Mouse (Mus musculus) intestine, embryonic 16.5 days (tissue): Measurements from ENCODE around the gene Kcnip1. TPM values are rescaled to one million over a fixed set of nuclear protein-coding genes. Genes with fewer than 3 reads are reported as not detected.

Source experiments
- ATAC-seq: fragments of 200-750 bp; cut with Nextera tagmentation; 2 replicates; pipeline ENCODE4 v1.8.0; 2017; ENCODE audit warnings: moderate TSS enrichment, moderate library complexity
- H3K27ac ChIP-seq: fragments of 300-500 bp; sonication (generic); 2 replicates; pipeline ENCODE4 v1.5.1; 2014; ENCODE audit warnings: mild to moderate bottlenecking, low read length
- H3K27me3 ChIP-seq: fragments of 300-500 bp; sonication (generic); replicated peaks from 2 replicates; pipeline ENCODE4 v1.6.1; 2014; ENCODE audit warnings: low read length, control low read depth, mixed read lengths; ENCODE audit not compliant: control insufficient read depth, insufficient read depth
- H3K36me3 ChIP-seq: fragments of 300-500 bp; sonication (generic); 2 replicates; pipeline ENCODE4 v1.6.1; 2014; ENCODE audit warnings: low read length, control low read depth; ENCODE audit not compliant: control insufficient read depth, insufficient read depth
- H3K4me1 ChIP-seq: fragments of 300-500 bp; sonication (generic); 2 replicates; pipeline ENCODE4 v1.6.1; 2014; ENCODE audit warnings: low read length, control low read depth, mixed read lengths; ENCODE audit not compliant: control insufficient read depth, insufficient read depth
- H3K4me2 ChIP-seq: fragments of 300-500 bp; sonication (generic); 2 replicates; pipeline ENCODE4 v1.6.1; 2014; ENCODE audit warnings: low read depth, low read length, control low read depth
- H3K4me3 ChIP-seq: fragments of 300-500 bp; sonication (generic); 2 replicates; pipeline ENCODE4 v1.5.1; 2014; ENCODE audit warnings: mild to moderate bottlenecking, low read length
- H3K9ac ChIP-seq: fragments of 300-500 bp; sonication (generic); 2 replicates; pipeline ENCODE4 v1.6.1; 2014; ENCODE audit warnings: low read depth, low read length
- H3K9me3 ChIP-seq: fragments of 300-500 bp; sonication (generic); 2 replicates; pipeline ENCODE4 v1.6.1; 2016; ENCODE audit warnings: low read length, control low read depth; ENCODE audit not compliant: control insufficient read depth
- WGBS: fragments of 180-500 bp; shearing (Covaris S2); extraction: QIAGEN DNeasy Blood & Tissue Kit; methylation state at CpG from one replicate; pipeline ENCODE4 v1.1.7; 2014; 5-methylcytosine and 5-hydroxymethylcytosine counted together
- polyA plus RNA-seq: library from polyadenylated mRNA; unstranded; fragments of >200 nt; fragmentation: Nextera tagmentation; extraction: Ambion mirVana; gene quantifications from 2 replicates; pipeline ENCODE4 v1.2.1, GENCODE M21; 2015

The Kcnip1 gene
- polyA plus RNA-seq, 1 experiment from 2014 or later, result 8.9 TPM

- H3K4me2 ChIP-seq, result no peak overlapping the region
Measured at GRCm38 (mm10) chr11:33921451-33921850, 71.5 kb downstream of the Kcnip1 start.

GRCm38 (mm10) chr11:33919826-33920225 lies 73.1 kb downstream of the Kcnip1 start:
- WGBS, result 86% methylated on average over 7 of the region's 7 CpGs
- Histone ChIP-seq H3K9me3 (no peaks in the 10 kb centered on the region), H3K27ac (no peak overlapping the region), H3K27me3 (no peaks in the 10 kb centered on the region), H3K4me3 (no peak overlapping the region), H3K4me1 (no peaks in the 10 kb centered on the region), H3K36me3 (no peaks in the 10 kb centered on the region), H3K4me2 (no peak overlapping the region), H3K9ac (no peak overlapping the region)
- ATAC-seq, result no peak

More at GRCm38 (mm10) chr11:33921451-33921850, 71.5 kb downstream of the Kcnip1 start:
- Histone ChIP-seq H3K36me3 (no peaks in the 10 kb centered on the region), H3K9ac (no peak overlapping the region), H3K27ac (no peak overlapping the region), H3K4me1 (no peaks in the 10 kb centered on the region), H3K27me3 (no peaks in the 10 kb centered on the region), H3K9me3 (no peaks in the 10 kb centered on the region), H3K4me3 (no peak overlapping the region)
- 80% methylated on average over 13 of the region's 13 CpGs for WGBS
- ATAC-seq, result no peak

DNA sequence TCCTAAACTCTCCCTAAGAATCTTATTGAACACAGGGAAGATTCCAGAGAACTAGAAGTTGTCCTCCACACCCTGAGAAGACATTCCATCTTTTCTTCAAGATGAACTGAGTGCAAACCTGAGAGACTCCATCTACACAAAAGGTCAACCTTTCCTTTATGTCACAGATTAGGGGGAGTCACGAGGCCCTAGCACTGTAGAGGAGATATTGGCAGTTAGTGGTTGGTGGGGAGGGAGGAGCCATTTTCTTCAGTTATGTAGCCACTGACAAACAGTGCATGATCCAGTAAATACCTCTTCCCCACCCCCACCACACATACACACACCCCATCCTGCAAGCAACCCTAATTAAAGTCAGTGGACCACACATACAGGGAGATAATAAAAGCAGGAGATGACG lies 74.5 kb downstream of the Kcnip1 start:
- Histone ChIP-seq H3K4me3 (no peak overlapping the region), H3K9me3 (no peaks in the 10 kb centered on the region), H3K36me3 (no peaks in the 10 kb centered on the region), H3K9ac (no peak overlapping the region), H3K27ac (no peak overlapping the region), H3K4me1 (no peaks in the 10 kb centered on the region), H3K4me2 (no peak overlapping the region), H3K27me3 (no peaks in the 10 kb centered on the region)
- WGBS, result 42% methylated on average over 2 of the region's 2 CpGs
- no peak for ATAC-seq

DNA sequence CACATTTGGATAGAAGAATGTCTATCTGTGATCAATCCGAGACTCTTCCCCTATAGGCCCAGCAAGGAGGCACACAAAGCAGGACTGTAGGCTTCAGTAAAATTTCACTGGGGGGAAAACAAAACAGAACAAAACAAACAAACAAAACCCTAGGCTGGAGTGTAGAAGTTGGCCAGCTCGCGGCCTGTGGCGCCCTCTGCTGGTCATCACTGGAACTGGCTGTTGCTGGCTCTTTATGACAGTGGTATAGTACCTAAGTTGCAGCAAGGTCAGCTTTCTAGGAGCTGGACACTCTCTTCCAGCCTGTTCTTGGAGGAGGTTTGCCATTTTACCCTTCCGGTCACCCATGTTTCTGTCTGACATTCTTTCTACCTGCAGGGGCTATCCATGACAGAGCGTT lies 75.4 kb downstream of the Kcnip1 start:
- 23% methylated on average over 6 of the region's 6 CpGs for whole genome bisulfite sequencing
- Histone ChIP-seq H3K27ac (no peak overlapping the region), H3K9me3 (no peaks in the 10 kb centered on the region), H3K36me3 (no peaks in the 10 kb centered on the region), H3K9ac (no peak overlapping the region), H3K27me3 (no peaks in the 10 kb centered on the region), H3K4me2 (no peak overlapping the region), H3K4me1 (no peaks in the 10 kb centered on the region), H3K4me3 (no peak overlapping the region)
- peak; percentile 59; the same call in 1 of the 2 replicates for ATAC-seq

GRCm38 (mm10) chr11:33914216-33914615 lies 78.7 kb downstream of the Kcnip1 start:
- Histone ChIP-seq H3K4me3 (no peak overlapping the region), H3K27ac (no peak overlapping the region), H3K27me3 (no peaks in the 10 kb centered on the region), H3K9ac (no peak overlapping the region), H3K4me2 (no peak overlapping the region), H3K9me3 (no peaks in the 10 kb centered on the region), H3K36me3 (no peaks in the 10 kb centered on the region), H3K4me1 (no peaks in the 10 kb centered on the region)
- no peak for ATAC-seq
- 76% methylated on average over 12 of the region's 12 CpGs for WGBS

GRCm38 (mm10) chr11:33913061-33913460 lies 79.9 kb downstream of the Kcnip1 start:
- no peaks in the 10 kb centered on the region for H3K27me3 ChIP-seq
- H3K4me3 ChIP-seq, result no peak overlapping the region
- no peaks in the 10 kb centered on the region for H3K4me1 ChIP-seq
- no peak overlapping the region for H3K4me2 ChIP-seq
- H3K9ac ChIP-seq, result no peak overlapping the region
- WGBS, result 76% methylated on average over 7 of the region's 7 CpGs
- no peaks in the 10 kb centered on the region for H3K36me3 ChIP-seq
- no peaks in the 10 kb centered on the region for H3K9me3 ChIP-seq
- no peak overlapping the region for H3K27ac ChIP-seq
- no peak for ATAC-seq

GRCm38 (mm10) chr11:33912151-33912571 lies 80.8 kb downstream of the Kcnip1 start:
- Histone ChIP-seq H3K4me2 (no peak overlapping the region), H3K36me3 (no peaks in the 10 kb centered on the region), H3K4me3 (no peak overlapping the region), H3K27me3 (no peaks in the 10 kb centered on the region), H3K4me1 (no peaks in the 10 kb centered on the region), H3K9ac (no peak overlapping the region), H3K9me3 (no peaks in the 10 kb centered on the region), H3K27ac (no peak overlapping the region)
- 16% methylated on average over 2 of the region's 2 CpGs for WGBS
- ATAC-seq, result no peak

DNA sequence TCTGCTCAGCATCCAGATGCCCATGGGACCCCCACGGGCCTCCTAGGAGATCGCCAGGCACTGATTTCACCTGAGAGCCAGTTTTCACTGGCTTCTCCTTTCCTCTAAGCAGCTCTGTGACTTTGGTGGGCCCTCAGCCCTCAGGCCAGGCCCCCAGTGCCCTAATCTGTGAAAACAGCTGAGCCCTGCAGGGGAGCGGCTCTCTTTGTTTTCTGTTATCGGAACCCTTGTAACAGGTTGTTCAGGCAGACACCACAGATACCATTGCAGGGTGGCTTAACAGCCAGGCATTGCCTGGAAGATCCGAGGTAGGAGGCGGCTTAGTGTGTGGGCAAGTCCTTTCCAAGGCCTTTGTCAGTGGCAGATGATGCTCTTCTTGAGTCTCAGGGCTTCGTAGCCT lies 82.0 kb downstream of the Kcnip1 start:
- Histone ChIP-seq H3K9me3 (no peaks in the 10 kb centered on the region), H3K4me2 (no peak overlapping the region), H3K27ac (no peak overlapping the region), H3K4me3 (no peak overlapping the region), H3K27me3 (no peaks in the 10 kb centered on the region), H3K9ac (no peak overlapping the region), H3K36me3 (no peaks in the 10 kb centered on the region), H3K4me1 (no peaks in the 10 kb centered on the region)
- ATAC-seq, result no peak
- WGBS, result 60% methylated on average over 7 of the region's 7 CpGs

- no peaks in the 10 kb centered on the region for H3K36me3 ChIP-seq
- WGBS, result 65% methylated on average over 4 of the region's 4 CpGs
- no peaks in the 10 kb centered on the region for H3K27me3 ChIP-seq
- no peak overlapping the region for H3K4me3 ChIP-seq
- no peak for ATAC-seq
- no peaks in the 10 kb centered on the region for H3K4me1 ChIP-seq
- H3K9ac ChIP-seq, result no peak overlapping the region
- H3K27ac ChIP-seq, result no peak overlapping the region
- H3K4me2 ChIP-seq, result no peak overlapping the region
- H3K9me3 ChIP-seq, result no peaks in the 10 kb centered on the region
Measured at GRCm38 (mm10) chr11:33908360-33909175, 84.4 kb downstream of the Kcnip1 start.

DNA sequence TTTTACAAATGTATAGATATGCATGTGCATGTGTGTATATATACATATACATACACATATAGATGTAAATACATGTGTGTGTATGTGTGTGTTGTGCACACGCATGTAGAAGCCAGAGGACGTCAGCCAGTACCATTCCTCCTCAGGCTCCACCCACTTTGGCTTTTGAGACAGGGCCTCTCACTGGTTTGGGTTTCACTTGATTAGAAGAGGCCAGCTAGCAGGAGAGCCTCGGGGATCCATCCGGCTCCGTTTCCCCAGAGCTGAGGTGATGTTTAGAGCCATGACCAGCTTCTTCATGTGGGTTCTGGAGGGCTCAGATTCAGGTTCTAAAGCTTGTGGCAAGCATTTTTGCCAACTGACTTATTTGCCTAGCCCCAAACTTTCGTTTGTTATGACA lies 89.5 kb downstream of the Kcnip1 start:
- no peak for ATAC-seq
- H3K4me3 ChIP-seq, result no peak overlapping the region

More for the DNA sequence above, 89.5 kb downstream of the Kcnip1 start:
- no peaks in the 10 kb centered on the region for H3K4me1 ChIP-seq
- H3K4me2 ChIP-seq, result no peak overlapping the region
- H3K9ac ChIP-seq, result no peak overlapping the region
- H3K9me3 ChIP-seq, result no peaks in the 10 kb centered on the region
- no peaks in the 10 kb centered on the region for H3K36me3 ChIP-seq
- no peaks in the 10 kb centered on the region for H3K27me3 ChIP-seq
- H3K27ac ChIP-seq, result no peak overlapping the region
- 67% methylated on average over 6 of the region's 6 CpGs for WGBS
